Mouse (Mus musculus) G1E-ER4 (cell line): ENCODE measurements around the gene I0C0044D17Rik. TPM values are rescaled to one million over a fixed set of nuclear protein-coding genes. Genes with fewer than 3 reads are reported as not detected.
"Not testable (repeated sequence)": the region's sequence is repeated elsewhere in the genome, so short reads cannot be mapped to it uniquely, and the experiment has no call there.

Experiments used
- GATA1 ChIP-seq: IDR thresholded peaks from one replicate; pipeline ENCODE4 v1.8.0; 2012; ENCODE audit warnings: low read length, inconsistent platforms
- polyA plus RNA-seq: library from polyadenylated mRNA; stranded (reverse); fragments of >175 nt; gene quantifications from 2 replicates; pipeline ENCODE4 v1.2.3, GENCODE M21; 2012

Gene I0C0044D17Rik
- polyA plus RNA-seq = not detected in 2 replicates

DNA sequence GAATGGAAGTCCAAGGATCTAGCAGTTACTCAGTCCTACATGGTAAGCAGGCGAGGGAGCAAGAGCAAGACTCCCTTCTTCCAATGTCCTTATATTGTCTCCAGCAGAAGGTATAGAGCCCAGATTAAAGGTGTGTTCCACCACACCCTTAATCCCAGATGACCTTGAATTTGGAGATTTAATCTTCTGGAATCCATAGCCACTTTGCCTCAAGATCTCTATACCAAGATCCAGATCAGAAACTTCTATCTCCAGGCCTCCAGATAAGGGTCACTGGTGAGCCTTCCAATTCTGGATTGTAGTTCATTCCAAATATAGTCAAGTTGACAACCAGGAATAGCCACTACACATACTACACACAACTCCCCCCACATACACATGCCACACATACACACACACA, at the start of gene I0C0044D17Rik:
TSS of gene I0C0044D17Rik (minus strand) at position 101 of the 400 bp plus-strand sequence.
- TF ChIP-seq GATA1 = not testable (repeated sequence)

DNA sequence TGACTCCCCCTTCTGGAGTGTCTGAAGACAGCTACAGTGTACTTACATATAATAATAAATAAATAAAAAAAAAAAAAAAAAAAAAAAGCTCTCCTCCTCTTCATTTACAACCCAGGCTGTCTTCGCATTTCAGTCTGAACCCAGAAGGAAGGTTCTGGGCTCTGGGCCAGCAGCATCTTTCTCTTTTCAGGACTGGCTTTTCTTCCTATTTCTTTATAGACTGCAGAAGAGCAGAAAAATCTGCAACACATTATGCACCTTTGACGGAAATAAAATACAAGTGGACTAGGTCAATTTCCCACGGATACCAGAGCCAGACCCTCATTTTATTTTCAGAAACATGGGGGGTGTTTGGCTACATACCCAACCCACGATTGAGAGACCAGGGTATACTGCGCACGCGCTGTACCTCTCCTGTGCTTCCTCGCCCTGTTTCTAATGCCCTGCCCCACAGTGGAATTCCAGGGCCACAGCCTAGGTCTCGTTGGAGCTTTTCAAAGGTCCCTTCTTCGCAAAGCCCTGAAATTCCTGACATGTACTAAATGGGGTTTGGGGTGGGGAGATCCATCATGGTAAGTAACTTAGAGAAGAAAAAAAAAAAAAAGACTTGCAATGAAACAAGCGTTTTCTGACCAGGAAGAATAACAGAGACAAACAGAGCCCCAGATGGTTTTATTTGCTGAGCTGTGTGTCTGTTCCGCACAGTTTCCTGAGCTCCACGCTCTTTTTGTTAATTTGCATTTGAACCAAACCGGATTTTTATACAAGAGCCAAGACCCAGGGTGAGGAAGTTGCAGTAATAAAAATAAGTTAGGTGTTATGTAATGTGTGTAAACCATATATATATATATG, 42.0 kb upstream of the I0C0044D17Rik start:
- TF ChIP-seq GATA1 = no peak

GRCm38 (mm10) chr4:98864546-98864945, 40.9 kb upstream of the I0C0044D17Rik start:
- TF ChIP-seq GATA1 = no peak

- no peak for TF ChIP-seq GATA1
Observed at GRCm38 (mm10) chr4:98864094-98864493, 40.5 kb upstream of the I0C0044D17Rik start.

GRCm38 (mm10) chr4:98863451-98863850, 39.8 kb upstream of the I0C0044D17Rik start:
- no peak for TF ChIP-seq GATA1

DNA sequence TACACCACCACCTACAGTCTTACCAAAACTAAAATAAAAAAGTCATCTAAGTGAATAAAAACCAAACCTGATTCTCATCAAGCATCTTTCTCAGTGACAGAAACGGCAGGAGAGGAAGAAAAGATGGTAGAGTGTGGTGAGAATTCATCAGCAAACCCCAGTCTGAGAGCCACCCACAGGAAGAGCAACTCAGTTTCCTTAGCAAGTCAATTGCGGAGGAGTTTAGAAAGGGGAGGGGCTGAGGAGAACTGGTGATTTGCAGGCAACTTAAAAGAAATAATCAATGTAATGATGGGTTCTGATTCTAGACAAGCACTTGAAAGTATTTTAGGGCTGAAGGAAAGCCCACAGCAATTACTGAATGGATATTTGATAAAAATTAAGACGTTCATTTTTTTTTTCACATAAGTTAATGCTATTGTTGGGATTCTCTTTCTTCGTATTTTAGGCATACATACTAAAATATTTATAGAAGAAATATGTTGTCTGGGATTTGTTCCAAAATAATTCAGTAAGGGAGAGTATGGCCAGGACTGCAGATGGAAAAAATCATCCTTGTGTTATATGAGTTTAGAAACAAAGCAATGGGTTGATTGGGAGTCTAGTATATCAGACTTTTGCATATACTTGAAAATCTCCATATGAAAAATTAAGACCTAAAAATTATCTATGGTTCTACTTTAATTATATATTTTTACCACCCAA, 34.7 kb upstream of the I0C0044D17Rik start:
- TF ChIP-seq GATA1 = no peak

DNA sequence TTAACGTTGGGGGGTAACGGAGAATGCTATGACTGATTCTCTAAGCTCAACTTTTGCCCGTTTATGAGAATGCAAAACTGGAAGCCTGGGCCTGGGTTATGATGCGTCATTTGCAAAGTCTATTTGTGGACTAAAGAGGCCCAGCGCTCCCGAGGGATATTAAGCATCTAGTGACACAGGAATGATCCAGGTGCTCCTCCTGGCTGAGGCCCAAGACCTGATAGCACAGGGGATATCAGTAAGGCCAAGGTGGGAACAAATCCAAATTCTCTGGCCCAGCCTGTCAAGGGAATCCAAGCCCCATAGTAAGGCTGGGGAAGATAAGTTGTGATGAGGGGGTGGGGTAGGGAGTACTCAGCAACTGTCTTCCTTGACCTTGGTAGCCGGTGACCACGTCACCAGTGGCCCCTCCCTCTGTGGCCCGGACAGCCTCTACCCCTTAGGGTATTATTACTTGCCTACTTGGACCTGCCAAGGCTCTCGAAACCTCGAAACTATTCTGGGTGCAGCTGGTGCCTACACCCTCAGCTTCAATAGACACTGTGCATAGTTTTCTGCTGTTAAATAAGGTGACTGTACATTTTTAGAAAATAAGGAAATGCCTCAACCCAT, 33.5 kb upstream of the I0C0044D17Rik start:
- TF ChIP-seq GATA1 = no peak

GRCm38 (mm10) chr4:98853926-98854325, 30.3 kb upstream of the I0C0044D17Rik start:
- no peak for TF ChIP-seq GATA1

DNA sequence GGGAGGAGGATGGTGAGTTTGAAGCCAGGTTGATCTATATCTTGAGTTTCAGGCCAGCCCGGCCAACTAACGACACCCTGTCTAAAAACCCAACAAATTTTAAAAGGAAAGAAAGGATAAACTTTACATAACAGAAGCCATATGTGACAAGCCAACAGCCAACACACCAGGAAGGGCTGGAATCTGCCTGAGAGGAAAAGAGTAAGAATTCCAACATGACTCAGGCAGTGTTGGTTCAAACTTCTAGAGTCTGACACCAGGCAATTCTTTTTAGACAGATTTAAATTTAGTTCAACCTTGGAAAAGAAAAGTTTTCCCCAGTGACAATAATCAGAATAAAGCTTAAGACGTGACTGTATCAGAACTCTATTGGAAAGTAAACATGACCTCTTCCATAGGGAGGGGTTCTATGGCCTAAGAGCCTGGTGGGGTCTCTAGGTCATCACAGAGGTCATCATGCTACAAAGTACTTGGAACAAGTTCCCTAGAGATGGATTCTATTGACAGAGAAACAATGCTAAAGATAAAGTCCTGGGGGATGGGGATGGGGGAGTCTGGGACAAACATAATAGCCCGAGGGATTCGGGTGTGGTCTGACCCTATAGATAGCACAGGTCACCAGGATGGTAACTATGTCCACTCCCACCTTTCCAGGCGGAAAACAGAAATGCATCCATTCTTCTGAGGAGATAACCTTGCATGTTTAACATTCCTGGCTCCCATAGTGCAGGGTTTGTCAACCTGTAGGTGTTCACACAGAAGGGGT, 23.7 kb upstream of the I0C0044D17Rik start:
- TF ChIP-seq GATA1 = no peak

DNA sequence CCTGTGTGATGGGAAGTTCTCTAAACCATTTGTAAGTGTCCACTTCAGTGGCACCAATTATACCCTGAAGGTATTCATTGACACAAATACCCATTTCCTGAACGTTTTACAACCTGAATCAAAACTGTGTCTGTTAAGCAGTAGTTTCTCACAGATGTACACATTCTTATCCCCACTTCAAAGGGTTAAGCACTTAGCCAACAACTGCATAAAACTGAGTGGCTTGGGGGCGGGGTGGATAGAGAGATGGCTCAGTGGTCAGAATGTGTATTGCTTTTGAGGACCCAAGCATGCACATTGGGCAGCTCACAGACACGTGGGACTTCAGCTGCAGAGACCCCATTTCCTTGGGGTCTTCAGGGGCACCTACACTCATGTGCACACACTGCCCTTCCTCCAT, 22.8 kb upstream of the I0C0044D17Rik start:
- no peak for TF ChIP-seq GATA1

DNA sequence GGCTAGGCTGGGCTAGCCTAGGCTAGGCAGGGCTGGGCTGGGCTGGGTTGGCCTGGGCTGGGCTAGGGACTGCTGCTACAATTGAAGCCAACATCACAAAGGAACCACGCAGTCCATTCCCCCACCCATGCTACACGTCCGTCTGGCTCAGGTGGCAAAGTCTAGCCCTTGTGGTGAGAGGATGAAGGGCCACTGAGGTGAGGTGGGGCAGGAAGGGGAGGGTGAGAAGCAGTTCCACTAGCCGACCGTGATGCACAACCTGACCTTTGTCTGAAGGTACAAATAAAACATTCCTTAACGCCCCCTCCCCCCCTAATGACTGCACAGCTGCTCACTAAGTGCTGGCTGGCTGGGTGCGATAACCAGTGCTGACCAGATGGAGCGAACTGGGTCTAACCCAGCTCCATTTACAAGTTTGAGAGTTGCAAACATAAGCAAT, 22.1 kb upstream of the I0C0044D17Rik start:
- no peak for TF ChIP-seq GATA1

DNA sequence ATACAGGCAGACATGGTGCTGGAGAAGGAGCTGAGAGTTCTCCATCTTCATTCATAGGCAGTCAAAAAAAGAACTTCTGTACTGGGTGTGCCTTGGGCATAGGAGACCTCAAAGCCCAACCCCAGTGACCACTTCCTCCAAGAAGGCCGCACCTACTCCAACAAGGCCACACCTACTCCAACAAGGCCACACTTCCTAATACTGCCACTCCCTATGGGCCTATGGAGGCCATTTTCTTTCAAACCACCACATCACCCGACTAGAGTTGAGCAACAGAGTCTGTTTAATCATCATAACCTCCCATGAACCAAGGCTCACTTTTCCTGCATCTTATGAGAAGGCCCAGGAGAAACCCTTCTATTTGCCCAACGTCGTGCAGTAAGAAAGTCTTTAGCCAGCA, 21.6 kb upstream of the I0C0044D17Rik start:
- no peak for TF ChIP-seq GATA1

DNA sequence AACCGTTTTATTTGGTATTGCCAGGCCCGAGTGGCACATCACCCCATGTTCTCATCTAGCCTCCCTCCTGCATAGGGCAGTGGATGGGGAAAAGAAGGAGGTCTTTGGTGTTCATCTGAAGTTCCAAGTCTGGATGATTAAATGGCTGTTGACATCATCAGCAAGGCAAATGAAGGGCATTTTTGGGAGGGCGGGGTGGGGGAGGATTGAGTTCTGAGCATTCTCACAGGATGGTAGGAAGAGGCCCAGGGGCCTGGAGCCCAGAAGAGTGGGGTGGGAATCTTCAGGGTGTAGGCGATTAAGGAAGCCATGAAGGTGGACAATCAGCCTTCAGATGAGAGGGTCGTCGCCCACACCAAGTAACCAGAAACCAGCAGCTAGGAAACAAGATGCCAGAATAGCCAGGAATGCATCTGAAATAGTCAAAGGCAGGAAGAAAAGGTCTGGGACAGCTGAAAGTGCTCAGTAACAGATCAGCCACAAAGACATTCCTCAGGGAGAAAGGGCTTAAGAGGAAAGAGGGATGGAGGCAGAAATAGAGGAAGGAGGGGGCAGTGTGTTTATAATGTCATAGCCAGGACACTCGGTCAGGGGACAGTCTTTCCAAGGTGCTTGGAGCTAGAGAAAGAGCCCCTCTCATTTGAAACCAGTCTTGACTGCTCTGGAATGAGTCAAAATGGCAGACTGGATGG, 20.4 kb upstream of the I0C0044D17Rik start:
- no peak for TF ChIP-seq GATA1

- TF ChIP-seq GATA1 = no peak
Observed at GRCm38 (mm10) chr4:98840526-98840925, 16.9 kb upstream of the I0C0044D17Rik start.

GRCm38 (mm10) chr4:98838913-98839312, 15.3 kb upstream of the I0C0044D17Rik start:
- TF ChIP-seq GATA1 = no peak
